Mouse (Mus musculus) embryo, embryonic 11.5 days (tissue): ENCODE results near the gene Zfp622.
"Not testable (repeated sequence)": the region's sequence is repeated elsewhere in the genome, so short reads cannot be mapped to it uniquely, and the experiment has no call there.

Experiments
- DNase-seq: peaks from one replicate; pipeline ENCODE4 v3.0.0-alpha.2; 2012; ENCODE audit warnings: low read depth, low spot score

Zfp622 gene

GRCm38 (mm10) chr15:25971596-25971995 lies 12.6 kb upstream of the Zfp622 start:
- no peak for DNase-seq

- DNase-seq = no peak
Observed at GRCm38 (mm10) chr15:25972758-25973157, 11.4 kb upstream of the Zfp622 start.

DNA sequence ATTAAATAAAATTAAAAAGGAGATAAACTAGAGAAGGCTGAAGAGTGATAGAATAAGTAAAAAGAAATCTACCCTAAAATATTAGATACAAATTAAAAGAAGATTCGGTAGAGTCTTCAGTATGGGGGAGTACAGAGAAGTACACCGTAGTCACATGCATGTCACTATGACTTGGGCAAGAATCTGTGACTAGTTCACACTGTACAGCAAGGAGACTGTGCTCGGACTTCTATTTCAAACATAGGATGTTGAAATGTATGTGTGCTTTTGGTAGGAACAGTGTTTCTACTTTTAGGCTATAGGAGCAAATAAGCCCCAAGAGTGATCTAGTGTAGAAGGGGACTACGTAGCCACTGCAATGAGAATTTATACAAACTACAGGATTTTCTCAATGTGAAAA lies 9.8 kb upstream of the Zfp622 start:
- no peak for DNase-seq

GRCm38 (mm10) chr15:25975810-25976209 lies 8.4 kb upstream of the Zfp622 start:
- DNase-seq = no peak

DNA sequence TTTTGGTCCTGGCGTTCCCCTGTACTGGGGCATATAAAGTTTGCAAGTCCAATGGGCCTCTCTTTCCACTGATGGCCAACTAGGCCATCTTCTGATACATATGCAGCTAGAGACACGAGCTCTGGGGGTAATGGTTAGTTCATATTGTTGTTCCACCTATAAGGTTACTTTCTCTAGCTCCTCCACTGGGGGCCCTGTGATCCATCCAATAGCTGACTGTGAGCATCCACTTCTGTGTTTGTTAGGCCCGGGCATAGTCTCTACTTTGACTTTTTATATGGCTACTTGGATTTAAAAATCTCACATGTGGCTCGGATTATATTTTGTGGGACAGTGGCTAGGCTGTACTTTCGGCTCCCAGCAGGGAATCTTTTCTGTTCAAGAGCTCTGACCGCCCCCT lies 552 bp upstream of the Zfp622 start:
- not testable (repeated sequence) for DNase-seq

- no peak for DNase-seq
Observed at GRCm38 (mm10) chr15:25984734-25985492, 747 bp downstream of the Zfp622 start.

DNA sequence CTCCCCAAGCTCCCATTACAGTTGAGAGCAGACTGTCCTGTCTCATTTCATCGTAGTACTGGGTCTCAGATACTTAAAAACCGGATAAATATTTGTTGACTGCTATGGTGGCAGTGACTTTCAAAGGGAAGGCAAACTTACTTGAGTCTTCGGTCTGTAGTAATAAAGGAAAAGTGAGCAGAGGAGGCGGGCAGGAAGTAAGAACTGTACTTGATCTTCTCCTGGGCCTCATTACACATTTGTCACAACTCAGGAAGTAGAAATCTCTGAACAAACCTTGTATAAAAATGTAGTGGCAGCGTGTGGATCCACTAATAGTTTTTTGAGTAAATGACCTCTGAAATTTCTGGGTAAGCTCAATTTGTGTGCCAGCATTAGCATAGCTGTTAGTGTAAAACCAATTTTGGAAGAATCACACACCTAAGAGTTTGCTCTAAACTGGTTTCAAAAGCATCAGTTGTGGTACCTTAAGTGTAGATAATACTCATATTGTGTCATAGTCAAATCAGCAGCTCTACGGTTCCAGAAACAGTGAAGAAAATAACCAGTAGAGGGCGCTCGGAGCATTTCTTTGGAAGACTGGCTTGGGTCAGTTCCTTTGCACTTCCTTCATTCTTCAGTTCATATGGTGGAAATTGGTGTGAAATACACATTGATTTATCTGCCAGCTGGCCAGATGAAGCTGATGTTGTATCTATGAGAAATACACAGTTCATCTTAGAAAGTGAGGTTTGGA lies 9.0 kb downstream of the Zfp622 start:
- peak; percentile 46 for DNase-seq

DNA sequence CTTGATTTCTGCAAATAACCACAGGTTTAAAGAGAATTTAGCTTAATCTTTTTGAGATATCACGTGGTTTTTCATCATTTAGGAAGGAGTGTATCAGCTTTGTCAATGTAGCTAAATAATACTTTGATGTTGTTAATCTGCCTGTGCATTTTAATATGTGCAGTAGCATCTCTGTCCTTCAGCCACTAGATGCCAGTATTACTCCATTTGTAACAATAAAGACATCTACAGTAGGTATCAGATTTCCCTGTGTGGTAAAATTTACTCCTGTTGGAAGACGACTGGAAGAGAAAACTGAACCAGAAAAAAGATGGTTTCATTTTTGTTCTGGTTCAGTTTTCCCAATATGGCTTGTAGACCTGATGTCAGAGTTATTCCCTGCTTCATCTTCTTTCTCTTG lies 11.4 kb downstream of the Zfp622 start:
- peak; percentile 54 for DNase-seq

GRCm38 (mm10) chr15:25999545-25999944 lies 15.4 kb downstream of the Zfp622 start:
- not testable (repeated sequence) for DNase-seq

- no peak for DNase-seq
Observed at GRCm38 (mm10) chr15:26008621-26009020, 24.5 kb downstream of the Zfp622 start.

DNA sequence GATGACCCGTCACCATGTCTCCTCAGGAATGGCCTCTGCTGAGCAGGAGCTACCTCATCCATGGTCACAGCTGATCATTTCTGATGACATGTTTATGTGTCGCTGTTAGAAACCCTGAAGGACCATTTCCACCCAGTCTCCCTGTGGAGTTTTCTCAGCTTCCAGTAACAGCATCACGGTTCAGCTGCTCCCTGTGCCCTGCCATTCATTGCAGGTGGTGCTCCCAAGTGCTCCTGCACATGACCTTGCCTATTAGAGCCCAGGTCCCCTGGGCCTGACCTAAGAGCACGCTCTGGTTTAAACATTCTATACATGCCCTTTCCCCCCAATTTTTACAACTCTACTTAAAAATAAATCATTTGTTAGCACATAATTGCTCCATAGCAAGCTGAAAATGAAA lies 28.7 kb downstream of the Zfp622 start:
- peak; percentile 23 for DNase-seq

DNA sequence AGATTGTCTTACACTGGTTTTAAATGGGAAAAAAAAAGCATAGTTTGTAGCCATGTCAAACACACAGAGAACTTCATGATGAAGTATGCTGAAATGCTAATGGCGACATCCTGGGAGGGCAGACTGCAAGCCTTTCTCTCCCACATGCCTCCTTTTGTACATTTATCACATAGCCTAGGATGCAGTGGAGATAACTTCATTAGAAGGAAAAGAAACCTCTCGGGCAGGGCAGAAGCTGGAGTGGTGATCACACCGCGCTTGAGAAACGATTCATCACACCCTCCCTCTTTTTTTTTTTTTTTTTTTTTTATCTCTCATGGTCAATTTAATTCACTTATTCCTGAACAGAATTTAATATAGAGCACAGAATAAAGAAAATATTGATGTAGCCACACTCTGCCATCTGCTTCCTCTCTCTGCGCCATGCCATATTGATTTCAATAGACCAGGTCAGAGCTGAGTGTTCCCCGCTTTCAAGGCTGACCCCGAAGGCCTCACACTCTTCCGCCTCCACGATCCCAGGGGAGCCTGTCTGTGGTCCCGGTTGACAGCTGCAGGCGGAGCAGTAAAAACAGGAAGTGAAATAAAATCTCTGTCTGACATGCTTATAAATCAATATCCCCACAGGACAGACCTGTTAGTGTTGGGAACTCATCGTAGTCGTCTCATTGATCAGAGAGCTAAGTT lies 32.0 kb downstream of the Zfp622 start:
- DNase-seq = peak; percentile 56

DNA sequence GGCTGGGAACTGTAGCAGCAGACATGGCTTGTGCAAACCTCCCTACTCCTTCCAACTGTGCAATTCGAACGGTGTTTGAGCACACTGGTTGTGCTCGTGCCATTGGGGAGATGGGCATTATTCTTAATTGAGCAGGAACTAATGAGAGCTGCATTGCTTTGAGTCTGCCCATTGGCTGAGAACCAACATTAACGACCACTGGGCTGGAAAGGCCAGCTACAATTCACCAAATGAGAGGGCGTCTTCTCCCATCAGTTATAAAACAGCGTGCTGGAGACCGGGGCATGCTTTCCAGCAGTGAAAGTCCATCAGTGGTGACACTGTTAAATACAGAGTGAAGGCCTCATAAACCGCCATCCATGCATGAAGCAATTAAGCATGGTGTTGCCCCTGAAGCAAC lies 37.6 kb downstream of the Zfp622 start:
- no peak for DNase-seq

- DNase-seq = no peak
Observed at GRCm38 (mm10) chr15:26022636-26023035, 38.5 kb downstream of the Zfp622 start.

DNA sequence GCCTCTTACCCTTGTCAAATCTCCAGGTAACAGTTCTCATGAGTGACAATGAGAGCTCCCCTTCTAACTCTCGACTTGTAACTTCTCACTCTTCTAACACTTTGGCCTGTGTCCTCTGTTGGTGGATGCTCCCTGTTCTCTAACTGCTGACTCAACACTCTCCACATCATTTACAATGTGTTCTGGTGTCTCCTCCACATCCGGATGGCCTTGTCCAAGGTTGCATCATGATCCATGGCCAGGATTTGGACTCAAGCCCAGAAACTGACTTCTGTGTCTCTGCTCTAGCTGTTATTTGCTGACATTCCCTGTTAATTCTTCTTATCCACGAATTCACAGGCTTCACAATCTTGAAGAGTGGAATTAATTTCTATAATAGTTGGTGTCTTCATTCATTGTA lies 47.5 kb downstream of the Zfp622 start:
- DNase-seq = no peak

DNA sequence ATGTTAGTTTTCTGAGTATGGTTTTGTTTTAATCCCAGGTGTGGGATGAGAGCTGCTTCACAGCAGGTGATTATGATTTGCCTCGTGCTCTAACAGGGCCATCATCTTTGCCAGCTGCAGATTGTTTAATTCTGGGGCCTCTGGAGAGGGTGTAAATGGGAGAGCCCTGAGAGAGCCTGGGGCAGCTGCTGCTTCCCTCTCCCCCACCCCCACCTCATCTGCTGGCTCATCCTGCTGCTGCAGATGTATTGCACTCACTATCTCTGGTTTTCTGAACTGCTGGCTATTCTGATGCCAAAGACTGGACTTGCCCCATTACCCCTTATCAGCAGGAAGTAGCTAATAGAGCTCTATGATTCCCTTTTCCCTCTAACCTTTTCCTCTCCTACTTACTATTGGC lies 56.4 kb downstream of the Zfp622 start:
- no peak for DNase-seq

DNA sequence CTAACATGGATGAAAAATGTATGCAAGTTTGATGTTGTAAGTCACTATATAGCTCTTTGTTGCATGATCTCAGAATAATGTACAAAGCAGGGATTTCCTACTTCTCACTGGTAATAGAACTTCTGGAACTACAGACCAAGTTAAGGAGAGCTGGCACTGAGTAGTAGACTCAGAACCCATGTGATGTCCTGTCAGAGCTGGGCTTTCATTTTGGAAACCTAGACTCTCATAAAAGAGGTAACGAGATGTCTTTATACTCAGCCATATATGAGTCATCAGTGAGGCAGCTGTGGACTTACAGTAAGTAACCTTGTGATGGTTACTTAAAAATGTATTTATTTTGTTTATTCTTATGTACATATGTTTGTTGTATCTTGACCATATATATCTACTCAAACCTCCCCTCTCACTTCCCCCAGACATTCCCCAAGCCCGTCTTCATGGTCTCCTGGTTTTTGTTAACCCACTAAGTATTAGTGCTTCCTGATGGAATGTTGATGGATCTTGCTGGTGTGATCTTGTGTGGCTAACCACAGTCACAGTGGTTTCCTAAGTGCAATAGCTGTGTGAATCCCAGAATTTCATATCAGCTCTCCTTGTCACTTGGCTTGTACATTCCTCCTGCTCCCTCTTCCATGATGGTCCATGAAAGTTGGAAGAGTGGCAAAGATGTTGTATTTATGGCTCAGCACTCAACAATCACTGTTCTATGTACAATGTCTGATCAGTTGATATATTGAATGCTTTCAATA lies 57.2 kb downstream of the Zfp622 start:
- no peak for DNase-seq
